Mouse (Mus musculus) cortical plate, adult 2 months (tissue): ENCODE data around the gene Ttc16.

Experiments
- CTCF ChIP-seq: fragments of 200-500 bp; IDR thresholded peaks from 2 replicates; pipeline ENCODE4 v1.5.1; 2011; ENCODE audit warnings: mild to moderate bottlenecking, control low read depth, low read length; ENCODE audit not compliant: insufficient read depth; ENCODE audit errors: extremely low read depth
- POLR2A ChIP-seq: fragments of 200-500 bp; IDR thresholded peaks from 2 replicates; pipeline ENCODE4 v1.6.1; 2011; ENCODE audit warnings: mild to moderate bottlenecking, low read length, control low read depth; ENCODE audit not compliant: insufficient read depth; ENCODE audit errors: extremely low read depth

GRCm38 (mm10) chr2:32714987-32715425 lies 60.4 kb downstream of the Ttc16 start:
- TF ChIP-seq CTCF = no peak
- TF ChIP-seq POLR2A = no peak
